Mouse (Mus musculus) liver, adult (tissue): ENCODE data around the gene Lif.

ENCODE experiments used
- GATA4 ChIP-seq: IDR thresholded peaks from 2 replicates; pipeline ENCODE4 v1.6.1; 2014; ENCODE audit warnings: mild to moderate bottlenecking, low read length; ENCODE audit not compliant: insufficient replicate concordance

Lif gene

DNA sequence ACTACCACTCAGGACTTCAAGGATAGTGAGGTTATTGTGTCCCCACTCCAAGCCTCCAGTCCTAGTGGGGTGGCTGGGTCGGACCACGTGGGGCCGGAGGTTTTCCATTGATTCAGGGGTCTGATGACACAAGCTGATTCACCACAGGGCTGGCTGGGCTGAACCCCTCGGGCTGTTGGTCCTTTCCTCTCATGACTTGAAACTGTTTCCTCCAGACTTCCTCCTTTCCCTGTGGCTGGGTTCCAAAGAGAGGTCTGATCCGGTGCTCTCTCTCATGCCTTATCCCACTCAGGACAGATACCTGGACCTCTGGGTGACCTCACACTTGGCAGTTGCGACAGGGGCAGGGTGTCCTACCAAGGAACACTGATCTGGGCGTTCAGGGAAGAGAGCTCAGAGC is 17.2 kb upstream of the Lif start:
- no peak for TF ChIP-seq GATA4

DNA sequence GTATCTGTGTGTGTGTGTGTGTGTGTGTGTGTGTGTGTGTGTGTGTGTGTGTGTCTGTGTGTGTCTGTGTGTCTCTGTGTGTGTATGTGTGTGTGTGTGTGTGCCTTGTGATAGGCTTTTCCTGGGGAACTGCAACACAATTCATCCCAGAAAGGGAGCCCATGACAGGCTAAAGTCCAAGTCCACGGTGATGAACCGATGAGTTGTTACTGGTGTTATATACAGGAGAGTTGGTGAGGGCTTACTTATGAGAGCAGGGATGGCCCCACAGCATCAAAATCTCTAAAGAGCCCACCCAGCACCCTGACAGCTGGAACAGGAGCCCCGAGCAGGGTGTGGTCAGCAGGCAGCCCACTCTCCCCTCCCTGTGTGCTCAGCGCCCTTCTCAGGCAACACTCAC is 16.2 kb upstream of the Lif start:
- TF ChIP-seq GATA4, result no peak

DNA sequence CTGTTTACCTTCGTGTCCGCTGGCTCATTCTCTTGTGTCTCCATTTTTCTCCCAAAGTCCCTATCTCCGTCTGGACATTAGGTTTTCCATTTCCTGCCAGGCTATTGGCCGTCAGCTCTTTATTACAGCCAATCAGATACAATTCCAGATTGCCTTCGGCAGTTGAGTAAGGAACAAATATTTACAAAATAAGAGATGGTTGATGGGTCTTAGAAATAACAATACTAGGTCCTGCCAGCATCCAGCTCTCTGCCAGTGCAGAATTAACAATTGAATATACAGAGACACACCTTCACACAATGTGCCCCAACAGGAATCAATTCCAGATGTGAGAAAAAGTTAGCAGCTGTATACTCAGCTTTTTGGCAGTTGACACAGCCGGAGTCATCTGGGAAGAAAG is 11.2 kb upstream of the Lif start:
- TF ChIP-seq GATA4, result no peak

DNA sequence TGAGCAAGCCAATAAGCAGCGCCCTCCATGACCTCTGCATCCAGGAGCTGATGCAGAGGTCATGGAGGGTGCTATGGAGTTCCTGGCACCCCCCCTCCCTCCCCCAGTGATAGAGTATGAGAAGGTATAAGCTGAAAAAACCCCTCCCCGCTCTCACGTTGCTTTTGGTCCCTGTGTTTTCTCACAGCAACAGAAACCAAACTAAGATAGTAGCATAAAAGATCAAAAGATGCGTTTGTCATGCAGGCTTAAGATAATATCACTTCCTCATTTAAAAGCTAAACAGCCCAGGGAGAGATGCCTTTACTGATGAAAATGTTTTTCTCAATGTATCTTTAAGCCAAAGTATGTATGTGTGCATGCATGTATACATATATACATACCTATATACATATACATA is 10.7 kb upstream of the Lif start:
- no peak for TF ChIP-seq GATA4

DNA sequence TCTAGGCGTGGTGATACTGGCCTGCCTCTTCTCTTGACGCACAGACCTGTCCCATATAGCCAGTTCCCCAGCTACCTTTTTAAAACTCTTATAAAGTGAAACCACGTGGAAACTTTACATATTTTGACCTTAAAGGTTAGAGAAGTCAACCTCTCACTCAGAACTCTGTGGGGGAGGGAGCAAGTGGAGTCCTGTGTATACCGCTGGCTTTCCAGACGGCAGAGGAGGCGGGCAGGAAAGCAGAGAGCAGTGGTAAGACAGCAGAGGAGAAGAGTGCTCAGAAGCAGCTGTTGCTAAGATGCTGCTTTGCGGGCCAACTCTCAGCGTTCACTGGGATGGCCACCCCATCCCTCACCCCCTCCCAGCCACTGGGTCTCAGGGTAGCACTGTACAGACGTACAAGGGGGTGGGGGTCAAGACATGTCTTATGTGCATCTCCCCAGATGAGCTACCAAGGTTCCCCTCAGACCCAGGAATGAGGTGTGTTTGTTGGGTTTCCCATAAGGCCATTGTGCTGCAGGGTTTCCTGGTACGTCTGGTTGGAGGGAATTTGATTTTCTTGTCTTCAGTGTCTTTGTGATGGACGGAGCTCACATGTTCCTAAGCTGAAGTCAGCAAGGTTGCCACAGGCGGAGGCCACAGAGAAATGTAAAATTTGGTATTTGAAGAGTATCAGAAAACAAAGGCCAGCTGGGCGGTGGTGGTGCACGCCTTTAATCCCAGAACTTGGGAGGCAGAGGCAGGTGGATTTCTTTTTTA is 10.0 kb upstream of the Lif start:
- TF ChIP-seq GATA4, result no peak

DNA sequence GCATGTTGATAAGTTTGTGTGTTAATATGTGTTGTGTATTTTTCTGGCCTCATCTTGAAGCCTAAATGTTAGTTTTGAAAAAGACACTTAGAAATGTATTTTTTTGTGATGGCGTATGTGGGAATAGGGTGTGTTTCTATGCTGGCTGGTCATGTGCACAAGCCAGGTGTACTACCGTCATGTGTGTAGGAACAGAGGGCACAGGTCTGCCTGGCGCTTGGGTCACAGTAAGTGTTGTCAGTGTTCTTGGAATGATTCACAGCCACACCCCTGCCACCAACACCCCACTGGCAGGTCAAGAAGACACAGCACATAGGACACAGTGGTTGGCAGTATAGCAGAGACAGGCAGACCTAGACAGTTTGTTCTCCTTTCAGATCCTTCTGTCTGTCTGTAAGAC is 8.2 kb upstream of the Lif start:
- no peak for TF ChIP-seq GATA4

DNA sequence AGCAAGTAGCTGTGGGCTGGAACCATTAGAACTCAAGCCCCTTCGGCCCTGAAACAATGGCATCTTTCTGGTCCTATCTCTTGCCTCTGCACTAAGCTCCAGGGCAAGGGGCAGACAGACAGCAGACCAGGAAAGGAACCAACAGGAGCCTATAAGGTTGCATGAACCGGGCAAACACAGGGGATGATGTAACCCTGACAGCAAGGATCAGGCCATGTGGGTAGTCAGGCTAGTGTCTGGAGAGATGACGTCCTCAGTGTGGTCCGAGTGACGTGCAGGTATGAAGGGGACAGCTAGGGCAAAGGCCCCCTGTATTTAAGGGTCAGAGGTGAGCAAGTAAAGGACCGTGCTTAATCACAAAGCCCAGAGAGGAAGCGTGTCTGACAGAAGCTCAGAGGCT is 7.1 kb upstream of the Lif start:
- TF ChIP-seq GATA4, result no peak

DNA sequence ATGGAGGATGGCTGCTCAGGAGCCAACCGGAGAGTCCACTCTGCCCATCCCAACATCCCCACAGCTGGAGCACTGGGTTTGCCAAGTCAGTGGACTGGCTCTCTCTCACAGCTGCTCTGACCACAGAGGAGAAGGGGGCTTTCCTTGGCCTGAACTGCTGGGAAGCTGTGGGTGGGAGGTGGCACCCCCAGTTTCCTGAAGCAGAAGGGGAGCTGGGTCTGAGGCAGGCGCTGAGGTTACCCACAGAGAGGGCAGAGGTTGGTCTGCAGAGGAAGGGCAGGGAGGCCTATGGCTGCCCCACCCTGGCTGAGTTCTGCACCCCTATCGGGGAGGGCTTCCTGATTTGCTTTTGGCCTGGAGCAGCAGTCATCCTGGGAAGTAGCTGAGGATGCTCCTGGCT is 6.0 kb upstream of the Lif start:
- no peak for TF ChIP-seq GATA4

DNA sequence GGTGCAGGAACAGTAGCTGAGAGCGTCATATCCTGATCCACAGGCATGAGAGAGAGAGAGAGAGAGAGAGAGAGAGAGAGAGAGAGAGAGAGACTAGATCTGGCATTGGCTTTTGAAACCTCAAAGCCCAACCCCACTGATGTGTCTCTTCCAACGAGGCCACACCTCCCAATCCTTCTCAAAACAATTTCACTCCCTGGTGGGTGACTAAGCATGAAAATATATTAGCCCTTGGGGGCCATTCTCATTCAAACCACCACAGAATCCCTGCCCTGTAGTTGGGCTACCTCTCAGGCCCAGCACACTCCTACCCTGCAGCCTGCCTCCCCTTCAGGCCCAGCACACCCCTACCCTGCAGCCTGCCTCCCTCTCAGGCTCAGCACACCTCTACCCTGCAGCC is 4.5 kb upstream of the Lif start:
- no peak for TF ChIP-seq GATA4

DNA sequence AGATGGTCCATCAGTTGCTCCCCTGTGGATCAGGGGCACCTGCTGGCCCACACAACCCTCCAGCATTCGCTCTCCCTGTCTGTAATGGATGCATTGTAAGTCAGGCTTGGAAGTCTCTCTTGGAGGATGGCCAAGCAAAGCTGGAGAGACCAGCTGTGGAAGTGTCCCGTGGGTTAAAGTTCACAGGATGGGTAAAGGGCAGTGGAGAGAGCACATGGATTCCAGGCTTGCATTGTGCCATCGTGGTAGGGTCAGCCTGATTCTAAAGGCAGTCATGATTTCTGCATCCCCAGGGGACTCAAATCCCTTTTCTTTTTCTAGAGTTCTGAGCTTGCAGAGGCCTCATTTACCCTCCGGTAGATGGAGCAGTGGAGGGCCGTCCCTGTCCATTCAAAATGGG is 399 bp downstream of the Lif start:
- TF ChIP-seq GATA4, result no peak

DNA sequence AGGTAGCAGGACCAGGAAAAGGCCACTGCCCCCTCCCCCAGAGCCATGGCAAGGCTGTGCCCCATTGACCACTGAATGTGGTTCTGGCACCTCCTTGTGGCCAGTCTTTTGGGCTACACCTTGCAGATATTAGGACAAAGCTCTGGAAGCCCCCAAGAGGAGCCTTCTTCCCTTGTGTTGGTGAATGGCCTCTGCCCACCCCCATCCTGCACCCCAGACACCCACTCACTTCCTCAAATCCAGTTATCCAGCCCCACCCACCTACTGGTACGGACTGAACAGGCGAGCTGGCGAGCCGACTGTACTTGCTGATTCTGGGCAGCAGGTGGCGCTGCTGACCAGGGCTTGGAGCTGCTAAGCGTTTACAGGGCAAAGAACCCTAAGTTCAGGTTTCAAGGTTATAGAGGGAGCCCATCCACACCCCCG is 1.3 kb downstream of the Lif start:
- no peak for TF ChIP-seq GATA4

DNA sequence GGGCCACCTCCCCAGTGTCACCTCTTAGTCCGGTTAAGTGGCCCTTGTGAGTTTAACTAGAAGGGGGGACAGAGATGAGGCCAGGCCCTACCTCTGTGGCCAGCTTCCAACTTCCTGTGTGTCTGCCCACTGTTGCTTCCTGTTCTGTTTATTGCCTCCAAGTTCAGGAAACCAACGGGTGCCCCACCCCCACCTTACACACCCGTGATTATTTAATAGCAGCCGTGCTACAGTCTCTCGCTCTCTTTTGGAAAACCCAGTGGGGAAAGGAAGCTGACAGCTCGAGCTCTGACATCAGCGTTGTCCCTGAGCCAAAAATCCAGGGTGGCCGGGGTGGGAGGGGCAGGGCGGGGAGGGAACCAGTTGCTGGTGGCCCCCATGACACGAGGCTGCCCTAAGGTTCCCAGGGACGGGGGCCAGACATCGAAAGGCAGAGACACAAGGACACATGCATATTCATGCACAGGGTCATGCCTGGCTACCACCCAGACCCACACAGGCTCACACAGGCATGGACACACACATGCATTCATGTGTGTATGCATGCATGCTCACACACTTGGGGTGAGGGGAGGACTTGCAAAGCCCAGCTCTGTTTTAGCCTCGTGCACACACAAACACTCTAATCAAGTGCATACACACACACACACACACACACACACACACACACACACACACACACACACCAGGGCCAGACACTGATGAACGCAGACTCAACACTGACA is 3.3 kb downstream of the Lif start:
- no peak for TF ChIP-seq GATA4

DNA sequence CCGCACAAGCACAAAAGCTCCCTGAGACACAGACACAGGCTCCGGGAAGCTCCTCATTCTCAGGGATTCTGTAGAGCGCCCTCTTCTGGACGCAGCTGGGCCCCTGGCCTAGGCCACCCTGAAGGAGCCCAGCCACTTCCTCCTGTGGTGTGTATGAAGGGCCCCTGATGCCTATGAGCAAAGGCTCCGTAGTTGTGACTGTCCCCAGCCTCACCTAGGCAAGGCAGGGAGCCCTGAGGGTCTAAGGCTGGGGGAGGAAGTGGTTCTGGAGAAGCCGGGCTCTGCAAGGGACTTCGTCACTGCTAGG is 3.8 kb downstream of the Lif start:
- no peak for TF ChIP-seq GATA4

DNA sequence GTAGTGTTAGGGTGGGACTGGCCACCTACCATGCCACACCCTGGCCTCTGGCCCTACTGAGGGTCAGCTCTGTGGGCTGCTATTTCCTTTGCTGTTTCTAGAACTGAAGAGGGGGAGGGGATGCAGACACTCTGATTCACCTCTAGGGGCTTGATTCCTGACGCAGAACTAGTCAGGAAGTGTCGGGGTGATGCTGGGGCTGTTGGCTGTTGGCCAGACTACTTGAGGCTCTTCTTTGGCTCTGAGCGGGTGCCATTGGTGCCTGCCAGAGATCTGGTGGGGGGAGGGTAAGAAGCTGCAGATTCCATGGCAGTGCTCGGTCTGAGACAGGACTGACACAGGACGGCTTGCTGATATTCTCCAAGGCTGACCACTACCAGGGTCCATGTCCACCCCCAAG is 4.6 kb downstream of the Lif start:
- no peak for TF ChIP-seq GATA4

DNA sequence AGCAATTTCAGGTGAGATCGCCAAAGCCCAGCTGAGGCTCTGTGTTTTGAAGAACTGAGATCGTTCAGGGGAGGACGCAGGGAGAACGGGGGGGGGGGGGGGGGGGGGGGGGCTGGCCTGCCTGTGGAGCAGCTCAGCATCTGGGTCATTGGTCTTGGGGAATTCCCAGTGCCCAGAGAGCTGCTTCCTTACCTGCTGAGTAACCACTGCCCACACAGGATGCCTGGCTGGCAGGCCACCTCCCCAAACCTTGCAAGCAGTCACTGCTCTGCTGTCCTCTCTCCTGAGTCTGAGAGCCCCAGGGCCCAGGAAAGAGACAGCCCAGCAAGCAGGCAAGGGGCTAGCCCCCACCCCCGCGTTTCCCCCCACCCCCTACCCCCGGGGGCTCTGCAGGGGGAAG is 5.5 kb downstream of the Lif start:
- TF ChIP-seq GATA4, result no peak

DNA sequence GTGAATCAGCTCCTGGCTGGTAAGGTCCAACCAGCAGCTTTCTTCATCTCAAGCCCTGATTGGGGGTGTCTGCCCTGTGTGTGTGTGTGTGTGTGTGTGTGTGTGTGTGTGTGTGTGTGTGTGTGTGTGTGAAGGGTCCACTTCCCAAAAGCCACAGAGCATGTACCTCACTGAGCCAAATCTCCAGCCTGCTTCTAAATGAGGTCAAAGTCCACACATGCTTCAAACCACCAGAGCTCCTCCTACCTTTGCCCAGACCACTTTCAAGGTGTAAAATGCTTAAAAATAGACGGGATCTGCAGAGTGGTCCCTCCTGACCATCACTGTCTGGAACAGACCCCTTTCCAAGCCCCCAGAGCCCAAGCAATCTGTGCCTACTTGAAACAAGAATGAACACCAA is 5.9 kb downstream of the Lif start:
- TF ChIP-seq GATA4, result no peak

DNA sequence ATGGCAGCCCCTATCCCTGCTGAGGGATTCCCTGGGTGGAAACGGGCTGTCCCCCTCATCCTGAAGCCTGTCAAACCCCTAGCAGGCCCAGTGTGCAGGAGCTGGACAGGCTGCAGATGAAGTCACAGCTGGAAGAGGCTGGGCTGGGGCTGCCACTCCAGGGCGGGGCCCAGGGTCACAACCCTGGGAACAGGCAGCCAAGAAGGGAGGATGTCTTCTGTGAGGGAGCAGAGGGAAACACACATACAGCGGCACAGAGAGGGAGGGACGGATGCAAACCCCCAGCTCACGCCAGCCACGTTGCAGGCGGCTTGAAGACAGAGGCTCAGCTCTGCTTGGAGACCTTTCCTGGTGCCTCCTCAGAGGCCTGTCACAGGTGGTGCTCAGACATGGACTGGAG is 6.7 kb downstream of the Lif start:
- TF ChIP-seq GATA4, result no peak
